Mouse (Mus musculus) MEL (cell line): ENCODE results near the gene Sat1. TPM values are rescaled to one million over a fixed set of nuclear protein-coding genes. Genes with fewer than 3 reads are reported as not detected.
A peak's percentile ranks its signal among the peaks of the same experiment; 100 is the strongest.

ENCODE experiments used
- DNase-seq: peaks from one replicate; pipeline ENCODE4 v3.0.0; 2011; ENCODE audit warnings: low read depth, low spot score
- H3K27ac ChIP-seq: 2 replicates; pipeline ENCODE4 v1.5.1; 2012; ENCODE audit warnings: low read depth, mild to moderate bottlenecking, control low read depth, low read length, moderate library complexity; ENCODE audit not compliant: control insufficient read depth
- H3K27me3 ChIP-seq, 2 experiments: fragments of 150-350 bp in 1 of 2; sonication (generic) in 1 of 2; 2 replicates each; pipeline ENCODE4 v1.6.1; 2012; ENCODE audit warnings: low read length in 2 of 2, mild to moderate bottlenecking in 2 of 2, improper control_type of control experiment in 1 of 2, moderate library complexity in 1 of 2; ENCODE audit not compliant: insufficient read depth in 2 of 2, control insufficient read depth in 1 of 2
- H3K36me3 ChIP-seq, 2 experiments: 2 replicates each; pipeline ENCODE4 v1.6.1; 2012 to 2014; ENCODE audit warnings: low read length in 2 of 2, improper control_type of control experiment in 1 of 2, inconsistent platforms in 1 of 2, mild to moderate bottlenecking in 1 of 2; ENCODE audit not compliant: insufficient read depth in 2 of 2, control insufficient read depth in 1 of 2
- H3K4me1 ChIP-seq, 2 experiments: fragments of 150-350 bp in 1 of 2; sonication (generic) in 1 of 2; 2 replicates each; pipeline ENCODE4 v1.6.1; 2012; ENCODE audit warnings: low read length in 2 of 2, improper control_type of control experiment in 1 of 2, mild to moderate bottlenecking in 1 of 2; ENCODE audit not compliant: insufficient read depth in 2 of 2, control insufficient read depth in 1 of 2
- H3K4me3 ChIP-seq, 2 experiments: fragments of 150-350 bp in 1 of 2; sonication (generic) in 1 of 2; 2 replicates each; pipeline ENCODE4 v1.5.1; 2012; ENCODE audit warnings: low read depth in 2 of 2, low read length in 2 of 2, mild to moderate bottlenecking in 2 of 2, moderate library complexity in 2 of 2, control low read depth in 1 of 2, improper control_type of control experiment in 1 of 2; ENCODE audit not compliant: control insufficient read depth in 1 of 2, insufficient read depth in 1 of 2
- H3K79me2 ChIP-seq: 2 replicates; pipeline ENCODE4 v1.6.1; 2012; ENCODE audit warnings: mild to moderate bottlenecking, low read length, moderate library complexity; ENCODE audit not compliant: control insufficient read depth, poor library complexity, insufficient read depth
- H3K9ac ChIP-seq: 2 replicates; pipeline ENCODE4 v1.6.1; 2012; ENCODE audit warnings: low read depth, mild to moderate bottlenecking, control low read depth, low read length, moderate library complexity; ENCODE audit not compliant: control insufficient read depth, poor library complexity, severe bottlenecking
- H3K9me3 ChIP-seq: fragments of 150-350 bp; sonication (generic); replicated peaks from 2 replicates; pipeline ENCODE4 v1.6.1; 2012; ENCODE audit warnings: mild to moderate bottlenecking, low read length, improper control_type of control experiment, moderate library complexity; ENCODE audit not compliant: insufficient read depth
- CHD1 ChIP-seq: IDR thresholded peaks from 2 replicates; pipeline ENCODE4 v1.6.1; 2012; ENCODE audit warnings: low read depth, mild to moderate bottlenecking, inconsistent platforms, low read length, improper control_type of control experiment
- CTCF ChIP-seq, 3 experiments: IDR thresholded peaks in 2 of 3; conservative IDR thresholded peaks in 1 of 3; 2 replicates each; pipeline ENCODE4 v1.5.1; 2011 to 2012; ENCODE audit warnings: low read length in 3 of 3, low read depth in 2 of 3, mild to moderate bottlenecking in 2 of 3, improper control_type of control experiment in 1 of 3, inconsistent platforms in 1 of 3, mixed read lengths in 1 of 3, moderate library complexity in 1 of 3; ENCODE audit not compliant: control insufficient read depth in 1 of 3, insufficient read depth in 1 of 3, poor library complexity in 1 of 3, severe bottlenecking in 1 of 3
- ETS1 ChIP-seq: IDR thresholded peaks from 2 replicates; pipeline ENCODE4 v1.6.1; 2012; ENCODE audit warnings: low read depth, mild to moderate bottlenecking, inconsistent platforms, low read length, improper control_type of control experiment, moderate library complexity
- GABPA ChIP-seq: IDR thresholded peaks from 2 replicates; pipeline ENCODE4 v1.6.1; 2012; ENCODE audit warnings: low read depth, mild to moderate bottlenecking, inconsistent platforms, low read length, improper control_type of control experiment, moderate library complexity
- HCFC1 ChIP-seq: IDR thresholded peaks from 2 replicates; pipeline ENCODE4 v1.6.1; 2012; ENCODE audit warnings: low read depth, mild to moderate bottlenecking, inconsistent platforms, low read length, improper control_type of control experiment, moderate library complexity
- JUND ChIP-seq: IDR thresholded peaks from 2 replicates; pipeline ENCODE4 v1.6.1; 2011; ENCODE audit warnings: low read depth, mild to moderate bottlenecking, improper control_type of control experiment, low read length
- KAT2A ChIP-seq: conservative IDR thresholded peaks from 2 replicates; pipeline ENCODE4 v1.6.1; 2012; ENCODE audit warnings: low read depth, low read length, improper control_type of control experiment, inconsistent platforms
- MAFK ChIP-seq: IDR thresholded peaks from 2 replicates; pipeline ENCODE4 v1.6.1; 2011; ENCODE audit warnings: low read depth, mild to moderate bottlenecking, low read length, improper control_type of control experiment, borderline replicate concordance
- MAZ ChIP-seq: IDR thresholded peaks from 2 replicates; pipeline ENCODE4 v1.6.1; 2012; ENCODE audit warnings: low read depth, mild to moderate bottlenecking, inconsistent platforms, low read length, improper control_type of control experiment
- MEF2A ChIP-seq: IDR thresholded peaks from 2 replicates; pipeline ENCODE4 v1.6.1; 2014; ENCODE audit warnings: low read depth, mild to moderate bottlenecking, inconsistent platforms, low read length, improper control_type of control experiment; ENCODE audit not compliant: poor library complexity, insufficient replicate concordance, severe bottlenecking; ENCODE audit errors: extremely low read depth
- MYC ChIP-seq: IDR thresholded peaks from 2 replicates; pipeline ENCODE4 v1.6.1; 2011; ENCODE audit warnings: low read depth, mild to moderate bottlenecking, low read length, improper control_type of control experiment, moderate library complexity
- NRF1 ChIP-seq: IDR thresholded peaks from 2 replicates; pipeline ENCODE4 v1.6.1; 2014; ENCODE audit warnings: low read depth, mild to moderate bottlenecking, inconsistent platforms, low read length, improper control_type of control experiment, moderate library complexity; ENCODE audit not compliant: poor library complexity, insufficient read depth, severe bottlenecking
- POLR2A ChIP-seq, 2 experiments: IDR thresholded peaks; 2 replicates each; pipeline ENCODE4 v1.6.1; 2011 to 2012; ENCODE audit warnings: low read length in 2 of 2, mild to moderate bottlenecking in 2 of 2, control low read depth in 1 of 2, improper control_type of control experiment in 1 of 2, low read depth in 1 of 2, moderate library complexity in 1 of 2; ENCODE audit not compliant: control insufficient read depth in 1 of 2, insufficient read depth in 1 of 2, poor library complexity in 1 of 2
- POLR2AphosphoS2 ChIP-seq: IDR thresholded peaks from 2 replicates; pipeline ENCODE4 v1.6.1; 2011; ENCODE audit warnings: low read length, improper control_type of control experiment
- POLR2AphosphoS5 ChIP-seq: IDR thresholded peaks from 2 replicates; pipeline ENCODE4 v1.6.1; 2012; ENCODE audit warnings: low read depth, borderline replicate concordance, mild to moderate bottlenecking, inconsistent platforms, low read length, moderate library complexity, mixed read lengths
- RCOR1 ChIP-seq: IDR thresholded peaks from 2 replicates; pipeline ENCODE4 v1.6.1; 2012; ENCODE audit warnings: low read depth, mild to moderate bottlenecking, inconsistent platforms, low read length, improper control_type of control experiment
- SIN3A ChIP-seq: IDR thresholded peaks from 2 replicates; pipeline ENCODE4 v1.6.1; 2012; ENCODE audit warnings: low read length, improper control_type of control experiment, inconsistent platforms
- SMC3 ChIP-seq: IDR thresholded peaks from 2 replicates; pipeline ENCODE4 v1.6.1; 2011; ENCODE audit warnings: low read depth, low read length, improper control_type of control experiment
- TAL1 ChIP-seq: IDR thresholded peaks from 2 replicates; pipeline ENCODE4 v1.6.1; 2012; ENCODE audit warnings: mild to moderate bottlenecking, inconsistent platforms, low read length, moderate library complexity, mixed read lengths
- TBP ChIP-seq: IDR thresholded peaks from 2 replicates; pipeline ENCODE4 v1.8.0; 2011; ENCODE audit warnings: low read depth, low read length, improper control_type of control experiment
- TCF12 ChIP-seq: IDR thresholded peaks from 2 replicates; pipeline ENCODE4 v1.6.1; 2014; ENCODE audit warnings: low read depth, mild to moderate bottlenecking, inconsistent platforms, low read length, improper control_type of control experiment, moderate library complexity
- UBTF ChIP-seq: IDR thresholded peaks from 2 replicates; pipeline ENCODE4 v1.6.1; 2012; ENCODE audit warnings: low read depth, mild to moderate bottlenecking, inconsistent platforms, low read length, improper control_type of control experiment, moderate library complexity, borderline replicate concordance; ENCODE audit not compliant: insufficient read depth
- USF1 ChIP-seq: IDR thresholded peaks from 2 replicates; pipeline ENCODE4 v1.6.1; 2014; ENCODE audit warnings: low read depth, mild to moderate bottlenecking, inconsistent platforms, low read length, improper control_type of control experiment, moderate library complexity
- ZC3H11A ChIP-seq: IDR thresholded peaks from 2 replicates; pipeline ENCODE4 v1.6.1; 2012; ENCODE audit warnings: low read depth, mild to moderate bottlenecking, inconsistent platforms, low read length, improper control_type of control experiment
- ZKSCAN1 ChIP-seq: IDR thresholded peaks from 2 replicates; pipeline ENCODE4 v1.6.1; 2012; ENCODE audit warnings: low read depth, mild to moderate bottlenecking, inconsistent platforms, low read length, improper control_type of control experiment, moderate library complexity
- ZMIZ1 ChIP-seq: IDR thresholded peaks from 2 replicates; pipeline ENCODE4 v1.6.1; 2012; ENCODE audit warnings: low read depth, mild to moderate bottlenecking, inconsistent platforms, low read length, improper control_type of control experiment, moderate library complexity
- ZNF384 ChIP-seq: IDR thresholded peaks from 2 replicates; pipeline ENCODE4 v1.6.1; 2012; ENCODE audit warnings: low read depth, mild to moderate bottlenecking, inconsistent platforms, low read length, improper control_type of control experiment
- polyA plus RNA-seq, 2 experiments: library from polyadenylated mRNA; stranded (reverse) in 1 of 2; unstranded in 1 of 2; fragments of >175 nt in 1 of 2; fragments of >200 nt in 1 of 2; gene quantifications; 2 replicates each; pipeline versions ENCODE4 v1.2.1 to v1.2.4; 2012; ENCODE audit warnings: low replicate concordance in 2 of 2, low read depth in 1 of 2; ENCODE audit not compliant: insufficient read length in 2 of 2, insufficient read depth in 1 of 2, missing spikeins in 1 of 2
- total RNA-seq: library from RNA; depleted of rRNA; stranded (reverse); fragments of 300-350 nt; gene quantifications from 2 replicates; pipeline ENCODE4 v1.2.3, GENCODE M21; 2012

The Sat1 gene
- total and polyA plus RNA-seq, 3 experiments, result 70.8 to 167 (median 73.7) TPM

DNA sequence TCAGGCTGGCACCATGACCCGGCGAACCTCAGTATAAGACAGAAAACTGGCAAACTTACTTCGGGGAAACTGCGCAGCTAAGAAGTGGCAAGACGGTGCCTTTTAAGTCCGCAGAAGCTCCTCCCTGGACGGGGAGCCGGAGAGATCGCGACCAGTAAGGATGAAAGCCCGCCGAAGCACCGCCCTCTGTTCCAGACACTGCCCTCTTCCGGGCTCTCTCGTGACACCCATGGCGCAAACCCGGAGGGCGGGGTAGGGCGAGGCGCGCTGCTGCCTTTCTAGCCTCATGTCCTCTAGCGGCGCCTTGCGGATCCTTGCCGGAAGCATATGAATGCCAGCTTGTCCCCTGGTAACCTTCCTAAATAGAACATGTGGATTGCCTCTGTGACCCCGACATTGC, at the start of gene Sat1 (continued):
- TF ChIP-seq RCOR1, result no peak
- TF ChIP-seq ZMIZ1, result peak; percentile 95
- TF ChIP-seq SIN3A, result peak; percentile 73
- TF ChIP-seq, all 39 proteins: peak for 20

DNA sequence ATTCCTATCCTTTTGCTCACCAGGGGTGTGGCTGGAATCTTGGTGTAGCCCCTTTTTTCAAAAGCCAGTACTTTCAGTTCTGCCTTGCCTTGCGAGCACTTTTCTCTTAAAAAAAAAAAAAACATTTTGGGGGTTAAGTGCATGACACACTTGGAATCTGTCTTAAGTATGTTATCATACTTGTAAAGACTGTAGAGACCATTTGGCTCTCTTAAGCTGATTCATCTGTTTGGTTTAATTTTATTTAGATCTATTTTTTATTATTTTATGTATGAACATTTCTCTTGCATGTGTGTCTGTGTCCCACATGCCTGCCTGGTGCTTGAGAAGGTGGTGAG, 46.6 kb upstream of the Sat1 start:
- H3K36me3 ChIP-seq, result peaks cover 0 to 11% of the 10 kb centered on the region in 2 experiments; a peak in 2 of 4 replicates
- H3K79me2 ChIP-seq, result peaks cover 12% of the 10 kb centered on the region
- peak overlapping the region; percentile 95 to 99 for H3K4me3 ChIP-seq
- H3K9ac ChIP-seq, result peak overlapping the region; percentile 98
- no peaks in the 10 kb centered on the region for H3K9me3 ChIP-seq
- DNase-seq, result no peak
- H3K4me1 ChIP-seq, result peaks cover 0 to 6% of the 10 kb centered on the region in 2 experiments; a peak in 2 of 4 replicates
- H3K27ac ChIP-seq, result peak overlapping the region; percentile 87
- no peaks in the 10 kb centered on the region for H3K27me3 ChIP-seq
- TF ChIP-seq ZNF384, result peak; percentile 44; the same call in 1 of the 2 replicates
- no peak for TF ChIP-seq ZC3H11A
- no peak for TF ChIP-seq CTCF (IDR thresholded peaks at IDR 0.05 in 2 of 3, conservative IDR thresholded peaks at IDR 0.05 in 1 of 3; ENCODE audit: control insufficient read depth in 1 of 3, insufficient read depth in 1 of 3, low read depth in 2 of 3, low read length in 3 of 3, poor library complexity in 1 of 3, severe bottlenecking in 1 of 3)
- no peak for TF ChIP-seq KAT2A

DNA sequence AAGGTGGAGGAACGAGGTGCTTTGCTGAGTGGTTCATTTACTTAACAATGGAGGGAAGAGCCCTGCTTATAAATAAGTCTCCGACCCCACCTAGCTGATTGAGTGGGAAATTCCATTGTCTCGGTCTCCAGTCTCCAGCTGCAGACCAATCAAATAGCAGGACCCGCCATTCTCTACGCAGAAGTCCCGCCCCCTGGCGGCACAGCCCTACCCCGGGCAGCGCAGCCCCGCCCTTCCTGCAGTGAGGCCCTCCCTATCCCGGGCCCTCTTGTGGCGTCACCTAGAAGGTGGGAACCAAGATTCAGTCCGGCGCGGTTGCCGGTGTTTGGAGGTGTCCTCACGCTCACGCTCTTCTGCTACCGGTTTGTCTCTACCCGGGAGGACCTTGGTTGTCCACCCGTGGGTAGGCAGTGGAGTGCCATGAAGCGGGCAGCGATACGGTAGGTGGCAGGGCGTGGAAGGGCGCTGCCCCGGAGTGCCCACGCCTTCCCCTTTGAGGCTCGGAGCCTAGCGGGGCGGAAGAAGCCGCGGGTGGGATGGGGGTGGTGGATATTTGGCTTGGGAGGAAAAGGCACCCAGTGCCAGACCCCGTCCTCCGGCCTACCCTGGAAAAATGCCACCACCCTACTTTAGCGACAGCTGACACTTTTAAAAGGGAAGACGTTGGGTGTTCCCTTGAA, 46.1 kb upstream of the Sat1 start, which contains the start of gene Acot9:
Acot9 (plus strand) TSS at position 209 of the 680 bp plus-strand sequence.
- H3K27ac ChIP-seq, result peak within 1 kb of the TSS; percentile 87
- peaks cover 0 to 9% of the 10 kb centered on the region in 2 experiments; a peak in 2 of 4 replicates for H3K4me1 ChIP-seq
- H3K9me3 ChIP-seq, result no peaks in the 10 kb centered on the region
- peaks cover 12% of the 10 kb centered on the region for H3K79me2 ChIP-seq
- peak; percentile 97 for DNase-seq
- peak within 1 kb of the TSS; percentile 95 to 99 for H3K4me3 ChIP-seq
- no peaks in the 10 kb centered on the region for H3K27me3 ChIP-seq
- H3K9ac ChIP-seq, result peak within 1 kb of the TSS; percentile 98
- peaks cover 0 to 13% of the 10 kb centered on the region in 2 experiments; a peak in 2 of 4 replicates for H3K36me3 ChIP-seq
- TF ChIP-seq POLR2AphosphoS5 (no peak; the same call in 1 of the 2 replicates), TAL1 (no peak), ZMIZ1 (peak; percentile 90), ZKSCAN1 (no peak), ZC3H11A (no peak), SMC3 (no peak), CHD1 (no peak), UBTF (no peak), GABPA (no peak), MAZ (no peak), MYC (peak; percentile 27; the same call in 1 of the 2 replicates), TBP (peak; percentile 91), ZNF384 (no peak), RCOR1 (no peak), HCFC1 (no peak; the same call in 1 of the 2 replicates), JUND (no peak), ETS1 (no peak), MAFK (no peak), POLR2A (IDR thresholded peaks at IDR 0.05; ENCODE audit: control insufficient read depth in 1 of 2, insufficient read depth in 1 of 2, low read depth in 1 of 2, low read length in 2 of 2, poor library complexity in 1 of 2) (peak; percentile 99 to 100), TCF12 (peak; percentile 5; the same call in 1 of the 2 replicates), KAT2A (no peak), NRF1 (peak; percentile 26; the same call in 1 of the 2 replicates), MEF2A (no peak), POLR2AphosphoS2 (peak; percentile 86), USF1 (no peak)
